Mouse (Mus musculus): ENCODE data around the gene Uba52.

- TF ChIP-seq EP300 (IDR thresholded peaks at IDR 0.05; ENCODE audit: low read depth) (no peak), CTCF (IDR thresholded peaks at IDR 0.05; ENCODE audit: low read depth) (no peak)
Measured at GRCm38 (mm10) chr8:70519043-70519442, 8.4 kb upstream of the Uba52 start.

Measured in heart, postnatal 0 days (tissue).